Mouse (Mus musculus) hindlimb bud, embryonic 11.5 days (tissue): ENCODE measurements around the gene Vcp.
"Not testable (repeated sequence)": the region's sequence is repeated elsewhere in the genome, so short reads cannot be mapped to it uniquely, and the experiment has no call there.

Experiments
- DNase-seq: peaks from one replicate; pipeline ENCODE4 v3.0.0-alpha.2; 2012; ENCODE audit warnings: low read depth, low spot score; ENCODE audit errors: extremely low spot score

Gene Vcp

DNA sequence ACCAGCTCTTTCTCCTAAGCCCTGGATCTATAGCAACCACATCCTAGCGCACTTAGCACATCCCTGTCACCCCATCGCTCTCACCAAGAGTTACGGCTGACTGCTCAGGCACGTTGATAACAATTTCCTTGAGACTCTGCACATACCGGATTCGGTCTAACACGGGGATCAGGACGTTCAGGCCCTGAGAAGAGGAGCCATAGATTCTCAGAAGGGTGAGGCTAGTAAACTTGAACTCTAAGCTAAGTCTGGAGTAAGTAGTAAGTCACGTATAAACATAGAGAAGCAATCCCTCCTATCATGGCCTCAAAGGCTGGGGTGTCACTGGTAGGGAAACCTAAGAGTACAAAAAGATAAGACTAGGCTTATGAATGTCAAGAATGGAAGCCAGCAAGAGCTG is 30.0 kb upstream of the Vcp start:
- DNase-seq: no peak

DNA sequence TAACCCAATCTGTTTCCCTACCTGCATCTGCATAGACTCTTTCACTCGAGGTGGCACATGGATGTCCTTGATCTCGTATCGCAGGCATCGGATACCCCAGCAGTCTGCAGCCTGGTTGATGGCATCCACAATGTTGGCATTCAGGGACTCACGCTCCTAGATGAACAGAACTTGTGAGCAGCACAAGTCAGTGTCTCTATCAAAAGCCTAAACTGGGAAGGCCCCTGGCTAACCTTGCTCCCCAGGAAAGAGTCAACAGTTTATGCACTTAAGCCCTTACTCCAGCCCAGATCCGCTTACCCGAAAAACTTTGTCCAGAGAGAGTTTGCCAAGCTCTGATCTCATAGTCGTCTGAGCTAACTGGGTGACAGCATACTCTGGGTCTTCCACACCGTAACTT is 29.4 kb upstream of the Vcp start:
- no peak for DNase-seq

DNA sequence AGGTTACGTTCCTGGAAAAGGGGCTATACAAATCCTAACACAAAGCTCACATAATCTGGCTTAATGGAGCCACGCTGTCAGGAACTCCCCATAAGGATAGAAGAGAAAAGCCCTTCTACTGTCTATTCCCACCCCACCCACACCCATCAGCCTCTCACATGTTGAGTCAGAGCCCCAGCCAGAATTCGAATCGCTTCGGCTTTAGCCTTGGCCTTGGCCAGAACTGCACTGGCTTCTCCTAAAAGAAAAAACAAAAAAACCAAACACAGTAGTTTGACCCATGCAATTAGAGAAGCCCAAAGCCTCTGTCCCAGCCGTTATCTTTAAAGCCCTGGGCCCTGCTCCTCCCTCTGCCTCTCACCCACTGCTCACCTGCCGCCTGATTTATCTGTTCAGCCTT is 28.8 kb upstream of the Vcp start:
- DNase-seq: no peak

DNA sequence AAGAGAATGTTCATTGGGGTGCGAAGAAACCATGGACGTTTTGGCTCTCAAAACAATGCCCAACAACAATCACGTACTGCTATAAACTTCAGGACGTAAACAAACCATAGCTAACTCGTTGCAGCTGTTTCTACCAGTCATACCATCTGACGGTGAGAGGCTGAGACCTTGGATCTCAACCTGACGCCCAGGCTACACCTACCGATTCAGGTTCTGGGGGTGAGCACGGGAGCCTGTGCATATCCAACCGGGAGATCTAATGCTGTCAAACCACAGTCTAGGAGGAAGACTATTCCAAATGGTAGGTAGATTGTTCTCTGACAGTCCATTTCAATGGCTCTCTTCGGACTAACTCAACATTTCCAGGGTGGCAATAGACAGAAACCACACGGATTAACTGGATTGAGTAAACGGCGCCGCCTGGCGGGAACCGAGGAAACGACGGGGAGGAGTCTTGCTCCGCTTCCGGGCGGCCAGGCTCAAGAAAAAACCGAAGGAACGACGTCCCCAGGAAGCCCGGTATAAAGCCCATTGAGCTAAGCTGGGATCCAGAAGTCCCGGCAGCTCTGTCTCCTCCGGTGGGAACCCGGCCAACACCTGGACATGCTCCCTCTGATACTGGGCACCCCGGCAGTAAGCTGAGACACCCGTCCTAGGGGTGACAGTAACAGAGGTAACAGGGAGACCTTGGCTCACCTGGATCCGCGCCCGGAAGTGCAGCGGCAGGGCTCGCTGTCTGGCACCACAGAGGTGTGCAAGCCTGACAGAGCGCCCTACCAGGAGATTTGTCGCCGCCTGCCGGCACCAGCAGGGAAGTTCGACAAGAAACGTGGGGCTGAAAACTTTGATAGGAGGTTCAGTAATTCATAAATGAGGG is 25.0 kb upstream of the Vcp start, which contains the start of gene Pigo:
Gene Pigo, minus strand, starts transcription at position 736 of the 877 bp plus-strand sequence.
- DNase-seq: peak; percentile 79

DNA sequence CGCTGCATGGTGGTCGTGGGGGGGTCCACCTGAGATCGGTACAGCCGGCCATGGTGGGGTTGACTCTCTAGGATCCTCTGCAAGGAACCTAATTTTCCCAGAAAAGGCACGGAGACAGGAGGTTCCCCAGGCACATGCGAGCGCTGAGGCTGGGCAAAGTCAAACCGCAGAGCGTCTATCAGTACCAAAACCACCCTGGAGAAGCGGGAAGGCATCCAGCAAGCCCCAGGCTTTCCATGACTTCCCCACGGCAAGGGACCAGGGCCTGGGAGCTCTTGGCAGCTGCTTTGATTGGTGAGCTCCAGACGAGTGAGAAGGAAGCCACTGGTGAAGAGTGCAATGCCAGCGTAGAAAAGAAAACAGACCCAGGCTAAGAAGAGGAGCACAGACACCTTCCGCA is 24.4 kb upstream of the Vcp start:
- no peak for DNase-seq

DNA sequence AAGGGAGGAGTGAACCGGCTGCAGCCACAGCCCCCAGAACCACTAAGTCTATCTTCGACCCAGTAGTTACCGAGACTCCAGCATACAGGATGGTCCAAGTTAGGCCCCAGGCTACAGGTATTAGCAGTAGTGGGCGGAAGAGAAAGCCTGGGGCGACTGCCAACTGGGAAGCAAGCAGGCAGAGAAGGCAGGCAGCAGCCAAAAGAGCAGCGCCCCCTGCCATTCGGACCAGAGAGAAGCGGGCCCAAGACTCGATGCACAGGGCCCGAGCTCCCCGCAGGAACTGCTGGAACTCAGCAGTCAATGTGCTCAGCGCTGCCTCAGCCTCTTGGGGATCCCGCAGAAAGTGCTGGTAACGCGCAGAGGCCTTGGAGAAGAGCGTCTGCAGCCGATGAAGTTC is 21.0 kb upstream of the Vcp start:
- no peak for DNase-seq

DNA sequence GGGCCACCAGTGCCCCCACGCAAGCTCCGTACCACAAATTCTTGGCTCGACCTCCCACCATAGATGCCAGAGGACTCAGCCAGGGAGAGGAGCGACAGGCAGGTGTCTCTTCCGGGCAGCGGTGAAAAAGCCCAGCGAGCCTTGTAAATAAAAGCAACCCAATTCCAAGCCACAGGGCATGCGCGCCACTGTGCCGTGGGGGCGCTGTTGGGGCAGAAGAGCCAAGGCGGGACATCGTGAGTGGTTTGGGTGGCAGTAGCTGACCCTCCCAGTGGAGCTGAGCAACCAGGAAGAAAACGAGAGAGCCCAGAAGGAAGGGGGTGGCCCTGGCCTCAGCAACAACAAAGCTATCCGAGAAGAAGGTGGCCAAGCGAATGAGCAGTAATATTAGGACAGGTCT is 20.6 kb upstream of the Vcp start:
- no peak for DNase-seq

DNA sequence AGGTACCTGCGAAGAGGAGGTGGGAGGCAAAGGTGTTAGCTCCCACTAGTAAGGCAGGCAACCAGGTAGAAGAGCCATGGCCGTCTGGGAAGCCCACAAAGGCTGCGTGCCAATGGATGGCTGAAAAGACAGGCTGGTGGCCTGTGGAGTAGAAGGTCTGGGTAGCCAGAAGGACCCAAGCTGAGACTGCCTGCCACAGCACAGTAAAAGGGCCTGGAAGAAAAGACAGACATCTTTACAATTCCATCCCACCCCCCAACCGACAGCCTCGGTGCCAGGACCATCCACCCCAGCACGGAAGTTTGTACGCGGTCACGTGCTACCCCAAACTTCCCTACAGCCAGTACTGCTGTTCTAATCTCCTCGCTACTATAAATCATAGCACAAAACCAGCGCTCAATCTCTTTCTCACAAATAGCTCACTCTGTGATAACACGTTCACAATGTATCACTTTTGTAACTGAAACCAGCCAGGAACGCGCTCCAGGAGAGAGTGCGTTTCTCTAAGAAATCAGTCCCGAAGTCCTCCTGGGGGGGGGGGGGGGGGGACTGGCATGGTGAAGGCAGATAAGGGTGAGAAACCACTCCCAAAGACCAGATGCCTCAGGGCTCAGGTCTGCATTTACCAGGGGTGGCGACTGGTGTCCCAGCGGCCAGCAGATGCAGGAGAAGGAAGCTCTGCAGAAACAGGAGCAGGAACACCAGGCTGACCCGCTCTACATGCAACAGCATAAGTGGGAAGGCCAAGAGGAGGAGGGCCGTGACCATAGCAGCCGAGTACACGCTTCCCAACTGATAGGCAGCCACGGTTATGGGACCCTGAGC is 19.5 kb upstream of the Vcp start:
- DNase-seq: no peak

DNA sequence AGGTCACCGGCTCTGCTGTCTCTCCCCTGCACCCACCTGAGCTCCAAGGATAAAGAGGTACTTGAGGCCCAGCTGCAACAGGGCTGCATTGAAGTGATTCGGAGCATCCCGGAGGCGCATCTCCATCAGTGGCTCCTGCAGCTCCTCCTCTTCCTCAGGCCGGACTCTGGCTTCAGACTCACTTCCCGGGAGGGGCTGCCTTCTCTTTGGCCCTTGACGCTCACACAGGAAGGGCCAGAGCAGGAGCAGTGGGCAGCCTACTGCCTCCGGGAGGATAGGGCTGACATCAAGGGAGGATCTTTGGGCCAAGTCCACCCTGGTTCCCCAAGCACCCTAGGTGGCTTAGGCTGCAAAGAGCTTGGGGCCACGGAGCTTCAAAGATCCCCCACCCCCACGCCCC is 18.9 kb upstream of the Vcp start:
- DNase-seq: no peak

DNA sequence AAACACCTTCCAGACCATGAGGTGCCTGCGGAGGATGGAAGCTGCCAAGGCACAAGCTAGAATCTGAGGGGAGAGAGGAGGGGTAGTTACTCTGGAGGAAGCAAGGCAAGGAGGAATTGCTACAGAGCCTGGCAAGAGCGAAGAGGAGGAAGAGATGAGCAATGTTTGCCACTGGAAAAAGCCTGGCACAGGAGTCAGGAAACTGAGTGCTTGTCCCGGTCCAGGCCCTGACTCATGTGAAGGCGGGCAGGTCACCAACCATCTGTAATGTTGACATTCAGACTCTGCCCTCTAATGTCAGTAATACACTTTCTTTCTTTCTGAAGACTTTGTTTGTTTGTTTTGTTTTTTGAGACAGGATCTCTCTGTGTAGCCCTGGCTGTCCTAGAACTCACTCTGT is 17.8 kb upstream of the Vcp start:
- no peak for DNase-seq

DNA sequence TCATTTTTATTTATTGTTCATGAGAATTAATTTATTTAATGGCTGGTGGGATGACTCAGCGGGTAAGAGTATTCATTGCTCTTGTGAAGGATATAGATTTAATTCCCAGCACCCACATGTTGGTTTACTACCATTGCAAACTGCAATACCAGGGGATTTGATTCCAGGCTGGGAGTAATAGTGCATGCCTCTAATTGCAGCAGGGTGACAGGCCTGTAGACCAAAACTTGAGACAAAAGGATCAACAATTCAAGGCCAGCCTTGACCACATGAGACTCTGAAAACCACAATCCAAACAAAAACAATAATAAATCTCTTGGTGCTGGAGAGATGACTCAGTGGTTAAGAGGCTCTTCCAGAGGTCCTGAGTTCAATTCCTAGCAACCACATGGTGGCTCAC is 11.8 kb upstream of the Vcp start:
- DNase-seq: no peak

DNA sequence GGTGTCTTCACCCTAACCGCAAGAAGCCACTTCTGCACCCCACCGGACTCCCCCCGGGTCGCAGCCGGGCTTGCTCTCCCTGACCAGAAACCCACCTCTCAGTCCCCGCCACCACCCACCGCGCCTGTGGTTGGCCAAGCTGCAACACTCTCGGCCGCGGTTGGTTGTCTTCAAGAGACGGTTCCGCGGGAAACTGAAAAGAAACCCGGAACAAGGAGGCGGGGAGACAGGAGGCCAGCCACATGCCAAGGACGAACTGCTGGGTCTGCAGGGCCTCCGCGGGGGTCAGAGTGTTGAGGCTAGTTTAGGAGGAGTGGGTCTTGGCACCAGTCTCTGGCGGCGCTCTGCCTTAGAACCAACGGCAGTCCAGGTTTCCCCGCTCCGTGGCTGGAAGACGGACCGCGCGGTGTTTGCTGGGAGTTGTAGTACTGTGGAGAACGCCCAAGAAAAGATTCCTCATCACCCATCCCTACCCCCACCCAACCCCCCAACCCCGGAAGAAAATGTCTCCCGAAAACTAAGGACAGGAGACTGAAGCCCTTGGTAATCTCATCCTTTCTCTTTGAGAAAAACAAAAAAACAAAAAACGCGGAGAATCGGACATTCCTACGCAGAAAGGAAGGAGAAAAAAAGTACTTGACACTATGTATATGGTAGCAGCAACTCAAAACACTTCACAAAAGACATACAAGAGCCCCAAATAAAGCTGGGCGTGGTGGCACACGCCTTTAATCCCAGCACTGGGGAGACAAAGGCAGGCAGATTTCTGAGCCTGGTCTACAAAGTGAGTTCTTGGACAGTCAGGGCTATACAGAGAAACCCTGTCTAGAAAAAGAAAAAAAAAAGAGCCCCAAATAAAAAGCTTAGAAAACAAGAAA is 10.1 kb upstream of the Vcp start, which contains the start of gene Fancg:
Gene Fancg, minus strand, starts transcription at position 346 of the 878 bp plus-strand sequence.
- no peak for DNase-seq

DNA sequence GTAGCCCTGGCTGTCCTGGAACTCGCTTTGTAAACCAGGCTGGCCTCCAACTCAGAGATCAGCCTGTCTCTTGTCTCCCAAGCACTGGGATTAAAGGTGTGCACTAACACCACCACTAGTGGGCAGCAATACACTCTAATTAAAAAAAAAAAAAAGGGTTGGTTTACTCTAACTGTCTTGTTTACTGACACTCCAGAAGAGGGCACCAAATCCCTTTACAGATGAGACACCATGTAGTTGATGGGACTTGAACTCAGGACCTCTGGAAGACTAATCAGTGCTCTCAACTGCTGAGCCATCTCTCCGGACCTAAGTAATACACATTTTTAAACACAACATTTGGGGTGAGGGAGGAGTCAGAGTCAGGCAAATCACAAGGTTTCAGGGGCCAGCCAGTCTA is 5.5 kb upstream of the Vcp start:
- DNase-seq: no peak

DNA sequence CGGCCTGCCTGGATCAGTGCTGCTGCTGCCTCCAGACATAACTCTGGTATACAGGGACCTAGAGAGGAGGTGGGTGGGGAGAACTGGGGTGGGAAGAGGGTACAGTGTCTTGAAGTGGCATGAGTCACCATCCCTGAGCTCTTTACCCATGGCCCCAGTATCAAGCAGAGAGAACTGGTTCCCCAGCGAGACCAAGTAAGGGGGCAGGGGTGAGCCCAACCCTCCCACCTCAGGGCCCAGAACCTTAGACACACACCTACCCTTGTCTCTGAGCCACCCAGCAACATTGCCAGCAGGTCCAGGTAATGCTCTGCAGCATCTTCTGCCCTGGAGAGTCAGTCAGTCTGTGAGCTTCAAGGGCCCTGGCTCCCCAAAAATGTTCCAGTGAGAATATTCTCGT is 4.6 kb upstream of the Vcp start:
- DNase-seq: no peak

DNA sequence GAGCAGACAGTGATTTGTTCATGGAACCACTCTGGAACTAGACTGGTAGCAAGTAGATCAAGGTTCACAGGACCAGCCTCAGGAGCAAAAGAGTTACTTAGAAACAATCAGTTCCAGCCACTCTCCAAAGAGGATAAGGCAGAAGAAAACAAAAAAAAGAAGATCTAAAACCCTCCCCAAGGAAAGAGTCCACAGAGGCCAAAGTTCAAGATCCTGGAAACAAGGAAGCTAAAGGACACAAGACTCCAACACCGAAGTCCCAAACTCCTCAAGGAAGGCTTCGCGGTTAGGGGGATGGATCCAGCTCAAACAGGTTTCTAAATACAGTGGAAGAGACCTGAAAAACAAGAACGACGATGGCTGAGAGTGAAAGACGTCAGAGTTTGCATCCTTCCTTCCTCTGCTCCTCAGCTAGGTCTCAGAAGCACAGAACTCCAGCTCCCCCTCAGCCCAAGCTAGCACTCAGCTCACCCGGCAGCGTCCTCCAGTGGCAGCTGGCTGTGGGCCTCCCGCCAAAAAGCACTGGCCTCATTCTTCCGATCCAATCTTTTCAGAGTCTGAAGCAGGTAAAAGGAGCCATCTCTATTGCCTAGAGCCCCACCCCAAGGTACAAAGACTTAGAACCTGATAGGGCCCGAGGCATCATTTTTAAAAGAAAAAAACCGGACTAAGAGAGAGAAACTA is 2.6 kb upstream of the Vcp start:
- DNase-seq: no peak

DNA sequence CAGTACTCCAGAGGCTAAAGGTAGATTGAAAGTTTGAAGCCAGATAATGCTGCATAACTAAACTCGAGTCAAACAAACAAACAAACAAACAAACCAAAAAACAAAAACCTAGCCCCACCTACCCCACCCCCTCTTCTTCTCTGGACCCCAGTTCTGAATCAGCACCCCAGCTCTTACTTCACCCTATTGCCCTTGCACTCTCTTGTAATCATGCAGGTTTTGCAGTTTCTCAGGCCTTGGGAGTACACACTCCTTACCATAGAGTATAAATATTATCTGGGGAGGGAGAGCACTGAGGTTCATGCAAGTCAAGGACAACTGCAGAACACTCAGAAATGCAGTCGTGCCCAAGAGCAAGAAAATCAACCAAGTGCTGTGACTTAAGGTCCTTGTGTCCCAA is 965 bp upstream of the Vcp start:
- DNase-seq: no peak

DNA sequence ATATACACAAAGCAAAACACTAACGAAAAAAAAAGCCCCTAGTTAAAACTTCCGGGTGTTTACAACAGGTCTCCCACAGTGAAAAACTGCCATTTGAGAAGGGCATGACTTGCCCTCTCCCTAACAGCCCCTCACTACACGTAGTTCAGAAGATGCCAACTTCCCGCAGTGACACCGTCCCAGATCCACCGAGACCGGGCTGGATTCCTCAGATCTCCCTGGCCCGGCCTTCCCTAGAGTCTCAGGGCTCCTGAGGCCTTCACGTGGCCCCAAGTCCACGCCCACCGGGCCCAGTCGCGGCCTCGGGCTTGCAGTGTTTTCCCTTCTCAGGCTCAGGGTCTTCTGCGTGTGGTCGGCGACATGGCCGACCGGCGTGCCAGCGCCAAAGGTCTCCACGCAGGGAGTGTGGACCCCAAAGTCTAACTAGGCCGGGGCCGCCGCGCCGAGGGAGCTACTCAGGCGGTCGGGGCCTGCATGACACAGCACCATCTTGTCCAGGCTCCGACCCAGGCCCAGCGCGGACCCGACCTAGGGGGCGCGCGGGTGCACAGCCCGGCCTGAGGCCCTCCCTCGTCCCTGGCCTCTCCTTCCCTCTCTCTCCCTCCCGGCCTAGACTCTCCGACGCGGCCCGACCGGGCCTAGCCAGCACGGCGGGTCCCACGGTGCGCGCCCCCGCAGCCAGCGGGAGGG is 711 bp downstream of the Vcp start:
- DNase-seq: no peak

DNA sequence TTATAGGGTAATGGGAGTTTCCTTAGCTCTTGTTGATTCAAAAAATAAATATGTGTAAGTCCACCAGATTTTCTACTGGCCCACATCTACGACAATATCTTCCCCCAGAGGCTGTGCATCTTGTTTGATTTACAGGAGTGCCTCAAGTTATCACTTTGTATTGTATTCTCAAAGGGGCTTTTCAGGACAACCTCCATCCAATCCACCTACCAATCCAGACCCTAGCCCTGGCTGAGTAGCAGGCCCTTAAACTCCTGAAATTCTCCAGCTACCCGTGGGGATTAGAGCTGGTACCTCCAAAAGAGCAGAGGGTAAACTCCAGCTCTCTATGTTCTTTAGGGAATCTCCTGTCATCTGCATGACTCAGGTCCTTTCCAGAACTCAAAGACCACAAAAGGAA is 2.3 kb downstream of the Vcp start:
- no peak for DNase-seq

DNA sequence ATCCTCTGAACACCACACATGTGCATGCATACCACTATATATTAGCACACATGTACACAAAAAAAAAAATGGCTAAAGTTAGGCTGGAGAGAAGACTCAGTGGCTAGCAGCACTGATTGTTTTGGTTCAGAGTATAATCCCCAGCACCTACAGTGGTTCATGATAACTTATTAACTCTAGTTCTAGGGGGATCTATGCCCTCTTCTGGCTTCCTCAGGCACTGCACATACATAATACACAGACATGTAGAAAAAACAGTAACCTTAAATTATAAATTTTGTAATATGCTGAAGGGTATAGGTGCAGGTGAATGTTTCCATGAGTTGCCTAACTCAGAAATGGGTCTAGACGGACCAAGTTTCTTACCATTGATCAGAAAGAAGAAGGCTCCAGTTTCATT is 12.0 kb downstream of the Vcp start:
- no peak for DNase-seq

DNA sequence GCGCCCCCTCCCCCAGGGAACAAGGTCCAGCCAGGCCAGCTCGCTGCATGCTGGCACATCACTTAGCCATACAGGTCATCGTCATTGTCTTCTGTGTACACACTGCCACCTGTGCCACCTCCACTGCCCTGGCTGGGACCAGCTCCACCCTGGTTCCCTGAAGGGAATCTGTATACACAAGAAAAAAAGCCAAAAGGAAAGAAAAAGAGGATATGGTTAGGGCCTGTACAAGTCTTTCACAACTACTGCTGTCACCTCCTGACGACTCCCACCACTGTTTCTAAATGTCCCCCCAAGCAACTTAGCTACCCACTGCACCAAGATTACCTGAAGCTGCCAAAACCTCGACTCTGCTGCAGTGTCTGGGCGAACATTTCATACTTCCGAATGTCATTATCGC is 19.8 kb downstream of the Vcp start:
- DNase-seq: not testable (repeated sequence)
